Mouse (Mus musculus) heart, postnatal 0 days (tissue): ENCODE data around the gene Mageb16.

ENCODE experiments used
- CTCF ChIP-seq: IDR thresholded peaks from 2 replicates; pipeline ENCODE4 v1.5.1; 2016; ENCODE audit warnings: antibody characterized with exemption, control low read depth, low read depth
- EP300 ChIP-seq: IDR thresholded peaks from 2 replicates; pipeline ENCODE4 v1.6.1; 2016; ENCODE audit warnings: antibody characterized with exemption, low read depth

DNA sequence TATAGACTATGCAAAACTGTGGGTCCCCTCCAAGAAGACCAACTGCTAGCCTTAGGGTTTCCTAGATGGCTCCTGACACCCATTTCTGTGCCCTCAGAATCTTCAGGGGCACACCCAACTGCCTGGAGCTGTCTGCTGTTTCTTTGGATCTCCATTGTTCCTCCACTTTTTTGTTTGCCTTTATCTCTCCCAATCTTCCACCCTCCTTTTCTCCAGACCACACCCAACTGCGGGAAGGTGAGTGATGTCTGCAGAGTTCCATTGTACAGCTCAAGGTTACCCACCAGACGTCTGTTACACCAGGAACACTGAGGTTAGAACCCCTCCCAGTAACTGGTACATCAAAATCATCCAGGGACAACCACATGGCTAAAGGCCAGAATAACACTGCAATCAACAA lies 64.8 kb downstream of the Mageb16 start:
- TF ChIP-seq CTCF (no peak), EP300 (no peak)
